Mouse (Mus musculus) megakaryocyte, embryonic 14.5 days (primary cell): ENCODE measurements at regions not wholly inside any gene's neighbourhood (a gene's known extent, or its start where the extent isn't known, plus 50 kb on each side); places are given as distances from the start of the nearest gene placed in this dataset.

Source experiments
- FLI1 ChIP-seq: IDR thresholded peaks from 2 replicates; pipeline ENCODE4 v1.6.1; 2012; ENCODE audit warnings: low read length, inconsistent platforms, mixed read lengths
- GATA1 ChIP-seq: IDR thresholded peaks from 3 replicates; pipeline ENCODE4 v1.6.1; 2012; ENCODE audit warnings: mixed read lengths, low read length, inconsistent platforms, borderline replicate concordance

GRCm38 (mm10) chr16:93238326-93238725, 365.5 kb downstream of the Setd4 start:
- TF ChIP-seq FLI1 (no peak), GATA1 (no peak)
